Mouse (Mus musculus) limb, embryonic 14.5 days (tissue): ENCODE measurements at regions not wholly inside any gene's neighbourhood (a gene's known extent, or its start where the extent isn't known, plus 50 kb on each side); places are given as distances from the start of the nearest gene placed in this dataset.

Experiments
- ATAC-seq: fragments of 200-750 bp; cut with Nextera tagmentation; 2 replicates; pipeline ENCODE4 v1.8.0; 2017; ENCODE audit warnings: low read depth, moderate number of reproducible peaks, moderate TSS enrichment; ENCODE audit not compliant: low FRiP score
- DNase-seq: peaks from one replicate; pipeline ENCODE4 v3.0.0-alpha.2; 2015; ENCODE audit warnings: low spot score
- H3K27ac ChIP-seq: fragments of 300-500 bp; sonication (generic); replicated peaks from 2 replicates; pipeline ENCODE4 v1.5.1; 2014; ENCODE audit warnings: low read depth, mild to moderate bottlenecking, low read length, moderate library complexity, mixed read lengths
- H3K27me3 ChIP-seq: fragments of 300-500 bp; sonication (generic); 2 replicates; pipeline ENCODE4 v1.6.1; 2014; ENCODE audit warnings: low read length, mixed read lengths; ENCODE audit not compliant: control insufficient read depth, insufficient read depth
- H3K36me3 ChIP-seq: fragments of 300-500 bp; sonication (generic); 2 replicates; pipeline ENCODE4 v1.6.1; 2014; ENCODE audit warnings: mild to moderate bottlenecking, low read length, moderate library complexity, mixed read lengths; ENCODE audit not compliant: control insufficient read depth, insufficient read depth
- H3K4me1 ChIP-seq: fragments of 300-500 bp; sonication (generic); 2 replicates; pipeline ENCODE4 v1.6.1; 2014; ENCODE audit warnings: antibody characterized with exemption, low read length, mixed read lengths; ENCODE audit not compliant: control insufficient read depth, insufficient read depth
- H3K4me2 ChIP-seq: fragments of 300-500 bp; sonication (generic); replicated peaks from 2 replicates; pipeline ENCODE4 v1.6.1; 2014; ENCODE audit warnings: low read depth, mild to moderate bottlenecking, low read length, moderate library complexity; ENCODE audit not compliant: severe bottlenecking
- H3K4me3 ChIP-seq: fragments of 300-500 bp; sonication (generic); replicated peaks from 2 replicates; pipeline ENCODE4 v1.5.1; 2014; ENCODE audit warnings: low read length
- H3K9ac ChIP-seq: fragments of 300-500 bp; sonication (generic); 2 replicates; pipeline ENCODE4 v1.6.1; 2014; ENCODE audit warnings: mild to moderate bottlenecking, low read depth, low read length, moderate library complexity; ENCODE audit not compliant: severe bottlenecking
- H3K9me3 ChIP-seq: fragments of 300-500 bp; sonication (generic); 2 replicates; pipeline ENCODE4 v1.6.1; 2016; ENCODE audit warnings: low read length; ENCODE audit not compliant: control insufficient read depth
- POLR2A ChIP-seq: fragments of 200-500 bp; IDR thresholded peaks from 2 replicates; pipeline ENCODE4 v1.8.0; 2012; ENCODE audit warnings: inconsistent platforms, mild to moderate bottlenecking, moderate library complexity, borderline replicate concordance; ENCODE audit not compliant: insufficient read depth, insufficient read length; ENCODE audit errors: extremely low read depth
- WGBS: fragments of 180-500 bp; shearing (Covaris S2); extraction: QIAGEN DNeasy Blood & Tissue Kit; methylation state at CpG from one replicate; pipeline ENCODE4 v1.1.7; 2014; 5-methylcytosine and 5-hydroxymethylcytosine counted together

- DNase-seq (peak; percentile 64), ATAC-seq (no peak; the same call in 1 of the 2 replicates)
- no peak for TF ChIP-seq POLR2A
- no peak overlapping the region for H3K27ac ChIP-seq
- H3K9ac ChIP-seq: no peak overlapping the region
- WGBS: 15% methylated on average over 3 of the region's 3 CpGs
- no peak overlapping the region for H3K4me2 ChIP-seq
- no peaks in the 10 kb centered on the region for H3K9me3 ChIP-seq
- H3K27me3 ChIP-seq: no peaks in the 10 kb centered on the region
- peaks cover 33% of the 10 kb centered on the region for H3K4me1 ChIP-seq
- H3K36me3 ChIP-seq: no peaks in the 10 kb centered on the region
- H3K4me3 ChIP-seq: no peak overlapping the region
Measured at GRCm38 (mm10) chr13:101311634-101312314, 456.2 kb downstream of the Pik3r1 start.

DNA sequence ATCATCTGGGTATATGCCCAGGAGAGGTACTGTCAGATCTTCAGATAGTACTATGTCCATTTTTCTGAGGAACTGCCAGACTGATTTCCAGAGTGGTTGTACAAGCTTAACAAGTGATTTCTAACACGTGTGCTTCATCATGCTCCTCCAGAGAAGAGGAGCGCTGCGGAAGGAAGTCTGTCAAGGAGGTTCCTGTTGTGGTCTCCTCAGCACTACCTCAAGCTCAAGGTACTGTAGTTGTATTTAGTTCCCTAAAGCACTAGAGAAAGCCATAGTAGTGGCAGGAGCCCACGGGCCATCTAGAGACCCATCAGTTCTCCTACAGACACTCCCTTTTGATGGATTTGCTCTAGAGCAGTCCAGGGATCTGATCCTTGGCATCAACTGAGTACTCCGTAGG is 459.3 kb downstream of the Pik3r1 start:
- no peaks in the 10 kb centered on the region for H3K27me3 ChIP-seq
- H3K27ac ChIP-seq: no peak overlapping the region
- H3K9ac ChIP-seq: no peak overlapping the region
- no peaks in the 10 kb centered on the region for H3K9me3 ChIP-seq
- H3K4me2 ChIP-seq: no peak overlapping the region
- ATAC-seq: no peak
- DNase-seq: no peak
- no peak overlapping the region for H3K4me3 ChIP-seq
- TF ChIP-seq POLR2A: no peak
- 88% methylated on average over 5 of the region's 5 CpGs for WGBS
- peaks cover 14% of the 10 kb centered on the region for H3K4me1 ChIP-seq
- H3K36me3 ChIP-seq: no peaks in the 10 kb centered on the region

DNA sequence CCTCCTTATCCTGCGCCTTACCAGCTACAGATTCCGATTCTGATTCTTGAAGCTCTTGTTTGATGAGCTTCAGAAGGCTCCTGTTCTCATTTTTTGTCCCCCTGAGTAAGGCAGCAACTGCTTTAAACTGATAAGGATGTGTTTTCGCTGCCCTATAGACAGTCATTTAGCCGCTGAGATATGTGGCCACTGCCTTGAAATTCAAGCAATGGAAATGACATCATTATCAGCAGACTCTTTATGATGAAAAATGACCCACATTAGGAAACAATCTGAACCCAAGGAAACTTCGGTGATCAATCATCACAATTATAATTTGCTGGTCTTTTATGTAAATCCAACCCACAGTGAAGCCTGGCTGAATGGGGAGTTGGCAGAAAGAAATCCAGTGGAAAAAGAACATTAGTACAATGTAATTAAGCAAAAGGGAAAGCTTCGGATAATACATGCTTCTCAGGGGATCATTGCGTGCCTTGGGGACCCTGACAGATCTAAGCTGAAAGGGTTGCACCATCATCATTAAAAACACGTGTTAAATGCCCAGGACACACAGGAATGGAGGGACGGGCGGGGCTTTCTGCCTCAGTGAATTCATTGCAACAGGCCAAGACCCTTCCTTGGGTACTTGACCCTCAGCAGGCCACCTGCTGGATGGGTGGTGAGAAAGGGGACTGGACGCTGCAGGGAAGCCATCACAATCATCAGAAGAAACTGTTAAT is 462.2 kb downstream of the Pik3r1 start:
- no peak for TF ChIP-seq POLR2A
- H3K4me1 ChIP-seq: no peaks in the 10 kb centered on the region
- H3K4me3 ChIP-seq: no peak overlapping the region
- WGBS: 74% methylated on average over 11 of the region's 11 CpGs
- ATAC-seq (no peak), DNase-seq (no peak)
- no peaks in the 10 kb centered on the region for H3K9me3 ChIP-seq
- H3K36me3 ChIP-seq: no peaks in the 10 kb centered on the region
- H3K9ac ChIP-seq: no peak overlapping the region
- no peak overlapping the region for H3K27ac ChIP-seq
- H3K27me3 ChIP-seq: no peaks in the 10 kb centered on the region
- no peak overlapping the region for H3K4me2 ChIP-seq

DNA sequence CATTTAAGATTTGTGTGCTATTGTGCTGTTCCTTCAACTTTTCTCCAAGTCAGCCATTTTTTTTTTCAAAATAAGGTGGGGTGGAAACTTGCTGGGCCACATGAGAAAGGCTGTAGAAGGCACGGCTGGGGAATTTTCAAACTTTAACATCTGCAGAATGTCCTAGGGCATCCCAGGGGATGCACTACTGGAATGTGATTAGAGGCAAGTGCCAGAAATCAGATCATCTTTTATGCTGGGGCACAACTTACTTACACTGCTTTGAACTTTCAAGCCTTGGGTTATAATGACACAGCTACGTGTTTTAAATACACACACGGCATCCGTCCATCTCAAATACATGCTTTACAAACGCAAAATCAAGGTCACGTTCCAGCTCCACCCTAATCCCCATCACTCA is 463.0 kb downstream of the Pik3r1 start:
- no peak overlapping the region for H3K27ac ChIP-seq
- no peak overlapping the region for H3K4me2 ChIP-seq
- no peaks in the 10 kb centered on the region for H3K9me3 ChIP-seq
- DNase-seq (no peak), ATAC-seq (no peak)
- no peaks in the 10 kb centered on the region for H3K4me1 ChIP-seq
- 59% methylated on average over 6 of the region's 6 CpGs for WGBS
- no peaks in the 10 kb centered on the region for H3K27me3 ChIP-seq
- no peak for TF ChIP-seq POLR2A
- no peaks in the 10 kb centered on the region for H3K36me3 ChIP-seq
- H3K4me3 ChIP-seq: no peak overlapping the region
- H3K9ac ChIP-seq: no peak overlapping the region

GRCm38 (mm10) chr13:101301361-101301760 is 466.7 kb downstream of the Pik3r1 start:
- Histone ChIP-seq H3K27me3 (no peaks in the 10 kb centered on the region), H3K9ac (no peak overlapping the region), H3K4me3 (no peak overlapping the region), H3K27ac (no peak overlapping the region), H3K4me1 (no peaks in the 10 kb centered on the region), H3K4me2 (no peak overlapping the region), H3K36me3 (no peaks in the 10 kb centered on the region), H3K9me3 (no peaks in the 10 kb centered on the region)
- WGBS: 39% methylated on average over 2 of the region's 2 CpGs
- no peak for ATAC-seq
- no peak for DNase-seq
- no peak for TF ChIP-seq POLR2A
